Mouse (Mus musculus) monocyte, adult 5-6 weeks (primary cell): ENCODE data around the gene Nudt22. TPM values are rescaled to one million over a fixed set of nuclear protein-coding genes. Genes with fewer than 3 reads are reported as not detected.
A peak's percentile ranks its signal among the peaks of the same experiment; 100 is the strongest.

ENCODE experiments used
- ATAC-seq: fragments of 153-309, 156-312 bp; replicated peaks from 2 replicates; pipeline ENCODE4 v1.8.0; 2017; ENCODE audit warnings: mild to moderate bottlenecking; ENCODE audit not compliant: low TSS enrichment, insufficient number of reproducible peaks, severe bottlenecking, poor library complexity, low FRiP score
- total RNA-seq: library from RNA; stranded (forward); fragments of 200-1000, 200-491, 200-594 nt; gene quantifications from 3 replicates; pipeline ENCODE4 v1.2.3, GENCODE M21; 2017

The Nudt22 gene
- total RNA-seq, 1 experiment from 2014 or later: 8.8 TPM

- ATAC-seq: no peak
Measured at GRCm38 (mm10) chr19:6956461-6956860, 39.5 kb downstream of the Nudt22 start.

GRCm38 (mm10) chr19:6955424-6955823 lies 40.5 kb downstream of the Nudt22 start:
- ATAC-seq: no peak

GRCm38 (mm10) chr19:6954046-6954445 lies 41.9 kb downstream of the Nudt22 start:
- no peak for ATAC-seq

- no peak for ATAC-seq
Measured at GRCm38 (mm10) chr19:6952712-6953037, 43.2 kb downstream of the Nudt22 start.

- 0 out of 2 replicates have a peak, but pooled peaks have one; percentile 7 for ATAC-seq
Measured at GRCm38 (mm10) chr19:6951994-6952711, 43.8 kb downstream of the Nudt22 start.

GRCm38 (mm10) chr19:6951381-6951968 lies 44.4 kb downstream of the Nudt22 start:
- peak; percentile 77 for ATAC-seq

GRCm38 (mm10) chr19:6950613-6951153 lies 45.2 kb downstream of the Nudt22 start:
- 0 out of 2 replicates have a peak, but pooled peaks have one; percentile 1 for ATAC-seq

GRCm38 (mm10) chr19:6949951-6950350 lies 46.0 kb downstream of the Nudt22 start:
- no peak for ATAC-seq

GRCm38 (mm10) chr19:6949532-6949931 lies 46.4 kb downstream of the Nudt22 start:
- ATAC-seq: no peak

GRCm38 (mm10) chr19:6948186-6948585 lies 47.7 kb downstream of the Nudt22 start:
- no peak for ATAC-seq

GRCm38 (mm10) chr19:6947742-6948141 lies 48.2 kb downstream of the Nudt22 start:
- no peak for ATAC-seq

- no peak for ATAC-seq
Measured at GRCm38 (mm10) chr19:6943709-6944108, 52.2 kb downstream of the Nudt22 start.

Other genes starting within 250 kb of the Nudt22 start
- gene Rps6ka4, start 155.5 kb downstream of the Nudt22 start, total RNA-seq: 11.8 to 24.6 TPM (median 20.5 TPM) in 3 replicates
- gene Ccdc88b, start 137.9 kb downstream of the Nudt22 start, total RNA-seq: 92.9 to 171 TPM (median 102 TPM) in 3 replicates
- gene Trmt112, start 86.4 kb downstream of the Nudt22 start, total RNA-seq: 84.5 to 135 TPM (median 85.6 TPM) in 3 replicates
- 520 to 936 TPM (median 803 TPM) in 3 replicates for gene Prdx5, start 86.0 kb downstream of the Nudt22 start, total RNA-seq
- gene Esrra, start 74.3 kb downstream of the Nudt22 start, total RNA-seq: 39.1 to 50.2 TPM (median 46.8 TPM) in 3 replicates
- not detected in 3 replicates for gene Catsperz, start 70.7 kb downstream of the Nudt22 start, total RNA-seq
- not detected in 3 replicates for gene Kcnk4, start 61.6 kb downstream of the Nudt22 start, total RNA-seq
- 9.3 to 26.0 TPM (median 10.3 TPM) in 3 replicates for gene Bad, start 54.3 kb downstream of the Nudt22 start, total RNA-seq
- 13.1 to 16.8 TPM (median 14.2 TPM) in 3 replicates for gene Gpr137, start 53.6 kb downstream of the Nudt22 start, total RNA-seq
- gene Ppp1r14b, start 21.1 kb downstream of the Nudt22 start, total RNA-seq: 31.2 to 34.4 TPM (median 33.6 TPM) in 3 replicates
- 9.2 to 17.4 TPM (median 15.8 TPM) in 3 replicates for gene Plcb3, start 19.6 kb downstream of the Nudt22 start, total RNA-seq
- gene Fkbp2, start 15.6 kb downstream of the Nudt22 start, total RNA-seq: 62.9 to 104 TPM (median 63.6 TPM) in 3 replicates
- 0.43 to 3.0 TPM (median 1.8 TPM) in 3 replicates for gene Vegfb, start 8.5 kb downstream of the Nudt22 start, total RNA-seq
- 20.1 to 34.0 TPM (median 27.0 TPM) in 3 replicates for gene Dnajc4, start 3.5 kb downstream of the Nudt22 start, total RNA-seq
- 2.5 to 5.0 TPM (median 3.0 TPM) in 3 replicates for gene Trpt1, start within 50 bp of the Nudt22 start, total RNA-seq
- gene Fermt3, start 23.4 kb upstream of the Nudt22 start, total RNA-seq: 265 to 357 TPM (median 285 TPM) in 3 replicates
- gene Stip1, start 43.9 kb upstream of the Nudt22 start, total RNA-seq: 86.9 to 106 TPM (median 100 TPM) in 3 replicates
- 0.32 to 1.8 TPM in 2 of 3 replicates, not detected in the other for gene Macrod1, start 60.7 kb upstream of the Nudt22 start, total RNA-seq
- gene Flrt1, start 109.6 kb upstream of the Nudt22 start, total RNA-seq: 0.10 TPM in 1 of 3 replicates, not detected in the others
- gene Otub1, start 210.2 kb upstream of the Nudt22 start, total RNA-seq: 71.4 to 75.8 TPM (median 73.8 TPM) in 3 replicates
- gene Cox8a, start 221.5 kb upstream of the Nudt22 start, total RNA-seq: 236 to 274 TPM (median 246 TPM) in 3 replicates
- gene Naa40, start 245.1 kb upstream of the Nudt22 start, total RNA-seq: 14.9 to 17.6 TPM (median 17.5 TPM) in 3 replicates